36 mouse cellular contexts compared by ENCODE assay signal in the genomic region with DNA sequence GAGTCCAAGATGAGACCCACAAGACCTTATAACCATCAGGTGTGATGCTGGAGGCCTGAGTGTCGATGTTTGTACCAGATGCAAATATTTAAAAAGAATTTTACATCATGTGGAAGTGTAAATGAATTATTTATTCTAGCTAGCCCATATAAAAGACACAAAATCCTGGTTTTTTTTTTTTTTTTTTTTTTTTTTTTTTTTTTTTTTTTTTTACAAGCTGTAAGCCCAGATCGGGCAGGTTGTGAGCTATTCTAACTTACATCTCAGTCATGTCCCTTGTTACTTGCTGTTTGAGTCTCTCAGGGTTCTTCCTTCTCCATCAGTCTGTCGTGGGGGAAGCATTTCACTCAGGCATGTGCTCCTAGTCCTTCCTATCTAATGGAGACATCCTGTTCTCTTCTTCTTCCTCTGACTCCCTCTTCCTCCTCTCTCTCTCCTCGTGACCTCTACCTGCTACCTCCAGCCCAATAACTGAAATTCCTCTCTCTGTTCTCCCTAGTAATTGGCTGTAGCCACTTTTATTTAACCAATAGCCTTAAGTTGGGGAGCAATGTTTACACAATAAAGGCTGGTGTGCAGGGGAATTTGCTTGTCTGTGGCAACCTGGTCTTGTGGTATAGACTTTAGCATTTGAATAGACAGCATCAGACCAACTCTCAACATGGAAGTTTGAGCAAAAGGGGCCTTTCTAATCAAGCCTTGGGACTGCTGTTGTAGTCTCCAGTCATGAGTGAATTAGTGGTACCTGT. TPM values are rescaled to one million over a fixed set of nuclear protein-coding genes. Genes with fewer than 3 reads are reported as not detected.
DNase-seq lines count a peak whose midpoint lies in the region; ATAC-seq and TF ChIP-seq lines count a peak whose summit lies in the region.
"Had no signal": no experiment of that assay in that cellular context is flagged by ENCODE, and none has a peak within 500 bp of the region (broad histone marks: within the 10 kb centered on the region; RNA-seq: fewer than 3 reads in every experiment).

No protein-coding gene starts in this region.

- no peaks in the 10 kb centered on the region for H3K4me1 ChIP-seq in intestine, embryonic 16.5 days (ENCODE audit: control insufficient read depth, insufficient read depth, low read length)
- no peaks in the 10 kb centered on the region for H3K4me1 ChIP-seq in intestine, postnatal 0 days (replicated peaks; ENCODE audit: control insufficient read depth, insufficient read depth, low read length)
- H3K4me1 ChIP-seq in ES-E14 (ENCODE audit: control insufficient read depth in 2 of 2, insufficient read depth in 2 of 2, low read length in 2 of 2, poor library complexity in 1 of 2) = peaks cover 4 to 6% of the 10 kb centered on the region in 2 experiments
- H3K4me1 ChIP-seq in midbrain, embryonic 13.5 days (replicated peaks) = no peaks in the 10 kb centered on the region
- H3K4me1 ChIP-seq: embryonic facial prominence, embryonic 12.5 days; embryonic facial prominence, embryonic 15.5 days; heart, embryonic 13.5 days had no signal

- H3K27me3 ChIP-seq in intestine, embryonic 16.5 days (replicated peaks; ENCODE audit: control insufficient read depth, insufficient read depth, low read length) = no peaks in the 10 kb centered on the region
- H3K27me3 ChIP-seq in intestine, postnatal 0 days (replicated peaks; ENCODE audit: control insufficient read depth, insufficient read depth, low read length) = no peaks in the 10 kb centered on the region
- H3K27me3 ChIP-seq in midbrain, embryonic 13.5 days = no peaks in the 10 kb centered on the region
- H3K27me3 ChIP-seq: embryonic facial prominence, embryonic 12.5 days; embryonic facial prominence, embryonic 15.5 days; heart, embryonic 13.5 days; Patski had no signal

- no peak overlapping the region for H3K27ac ChIP-seq in intestine, embryonic 16.5 days (ENCODE audit: low read length)
- no peak overlapping the region for H3K27ac ChIP-seq in intestine, postnatal 0 days (ENCODE audit: low read depth, low read length)
- no peak overlapping the region for H3K27ac ChIP-seq in ES-E14 (ENCODE audit: insufficient read depth, low read depth, low read length, poor library complexity, severe bottlenecking)
- H3K27ac ChIP-seq in midbrain, embryonic 13.5 days = no peak overlapping the region
- H3K27ac ChIP-seq: embryonic facial prominence, embryonic 12.5 days; embryonic facial prominence, embryonic 15.5 days; gastrocnemius, adult 2 months; heart, embryonic 13.5 days; hindbrain, embryonic 14.5 days; hindbrain, postnatal 0 days had no signal

- H3K36me3 ChIP-seq in intestine, embryonic 16.5 days (ENCODE audit: control insufficient read depth, insufficient read depth, low read length) = no peaks in the 10 kb centered on the region
- no peaks in the 10 kb centered on the region for H3K36me3 ChIP-seq in intestine, postnatal 0 days (ENCODE audit: control insufficient read depth, insufficient read depth)
- H3K36me3 ChIP-seq in ES-E14 (ENCODE audit: control insufficient read depth, insufficient read depth, low read length, poor library complexity, severe bottlenecking) = no peaks in the 10 kb centered on the region
- no peaks in the 10 kb centered on the region for H3K36me3 ChIP-seq in midbrain, embryonic 13.5 days
- H3K36me3 ChIP-seq: embryonic facial prominence, embryonic 12.5 days; embryonic facial prominence, embryonic 15.5 days; heart, embryonic 13.5 days had no signal

- DNase-seq in ES-E14 (ENCODE audit: low read depth, low spot score) = peak; percentile 40
- DNase-seq in ZHBTc4 (ENCODE audit: low read depth, low spot score) = peak; percentile 68
- DNase-seq in kidney, adult 11 months = no peak
- DNase-seq in left cerebral cortex, adult 18-20 months (ENCODE audit: low spot score in 2 of 2) = no peak
- DNase-seq: adrenal gland, adult 8-10 months; adrenal gland, postnatal 25 days; B cell, adult 2 months; cerebellum, adult 18-20 months; cerebellum, adult 9-10 months; cerebellum, postnatal 25 days; forebrain, postnatal 0 days; gastrocnemius, adult 2 months; gastrocnemius, postnatal 14 days; heart, adult 18-20 months; heart, postnatal 14 days; heart, postnatal 4 days; kidney, adult 18-20 months had no signal

- TF ChIP-seq CTCF in intestine, postnatal 0 days (IDR thresholded peaks at IDR 0.05; ENCODE audit: low read depth) = no peak

- in situ Hi-C loops in ES-E14 (cut with MboI; ENCODE audit: low sequenced_read_pairs in 2 of 2, unreplicated experiment in 2 of 2) = no loop called here

- 73% methylated on average over 4 of the region's 4 CpGs for WGBS in intestine, embryonic 16.5 days
- WGBS in intestine, postnatal 0 days = 60% methylated on average over 4 of the region's 4 CpGs
- 72% methylated on average over 4 of the region's 4 CpGs for WGBS in midbrain, embryonic 13.5 days

- H3K4me2 ChIP-seq in intestine, embryonic 16.5 days (ENCODE audit: low read depth, low read length) = no peak overlapping the region
- no peak overlapping the region for H3K4me2 ChIP-seq in intestine, postnatal 0 days (replicated peaks; ENCODE audit: low read depth)
- no peak overlapping the region for H3K4me2 ChIP-seq in midbrain, embryonic 13.5 days (replicated peaks)
- H3K4me2 ChIP-seq: embryonic facial prominence, embryonic 12.5 days; embryonic facial prominence, embryonic 15.5 days; heart, embryonic 13.5 days; hindbrain, embryonic 14.5 days had no signal

- H3K9ac ChIP-seq in intestine, embryonic 16.5 days (ENCODE audit: low read depth, low read length) = no peak overlapping the region
- H3K9ac ChIP-seq in intestine, postnatal 0 days (ENCODE audit: low read depth, low read length) = no peak overlapping the region
- no peak overlapping the region for H3K9ac ChIP-seq in ES-E14 (ENCODE audit: insufficient read depth, low read depth, low read length, poor library complexity, severe bottlenecking)
- H3K9ac ChIP-seq in midbrain, embryonic 13.5 days (replicated peaks) = no peak overlapping the region
- H3K9ac ChIP-seq: embryonic facial prominence, embryonic 12.5 days; embryonic facial prominence, embryonic 15.5 days; forebrain, postnatal 0 days; heart, embryonic 13.5 days; hindbrain, embryonic 14.5 days had no signal

- ATAC-seq in intestine, embryonic 16.5 days = peak; percentile 55
- ATAC-seq in intestine, postnatal 0 days = no peak
- no peak for ATAC-seq in midbrain, embryonic 13.5 days
- ATAC-seq: activated CD4-positive, CD25-positive, alpha-beta regulatory T cell, adult 4 months; forebrain, embryonic 14.5 days; forebrain, postnatal 0 days; hindbrain, postnatal 0 days; inflammation-experienced regulatory T-cells, adult 6 months; Patski had no signal

- peaks cover 4% of the 10 kb centered on the region; the same call in 1 of the 2 replicates for H3K9me3 ChIP-seq in intestine, embryonic 16.5 days (ENCODE audit: control insufficient read depth, low read length)
- no peaks in the 10 kb centered on the region for H3K9me3 ChIP-seq in intestine, postnatal 0 days (ENCODE audit: control insufficient read depth)
- H3K9me3 ChIP-seq in ES-E14 (ENCODE audit: control insufficient read depth, insufficient read depth, low read depth, low read length) = no peaks in the 10 kb centered on the region
- H3K9me3 ChIP-seq in midbrain, embryonic 13.5 days = 0 out of 2 replicates have a peak, but pooled peaks cover 2% of the 10 kb centered on the region
- H3K9me3 ChIP-seq: embryonic facial prominence, embryonic 12.5 days; embryonic facial prominence, embryonic 15.5 days had no signal

- H3K4me3 ChIP-seq in intestine, embryonic 16.5 days (ENCODE audit: low read length) = no peak overlapping the region
- no peak overlapping the region for H3K4me3 ChIP-seq in intestine, postnatal 0 days (ENCODE audit: low read depth, low read length)
- H3K4me3 ChIP-seq in ES-E14 (ENCODE audit: insufficient read depth in 1 of 2, low read depth in 1 of 2, low read length in 2 of 2, poor library complexity in 1 of 2, severe bottlenecking in 1 of 2) = no peak overlapping the region
- no peak overlapping the region for H3K4me3 ChIP-seq in midbrain, embryonic 13.5 days (replicated peaks)
- H3K4me3 ChIP-seq: embryonic facial prominence, embryonic 12.5 days; embryonic facial prominence, embryonic 15.5 days; gastrocnemius, adult 2 months; heart, embryonic 13.5 days had no signal

TF ChIP-seq in ES-E14, 5 proteins besides CTCF, POLR2A, EP300 and RAD21:
- TF ChIP-seq ZNF384 (IDR thresholded peaks at IDR 0.05; ENCODE audit: low read depth, low read length) (peak; percentile 93), MAFK (IDR thresholded peaks at IDR 0.05; ENCODE audit: insufficient read depth, low read depth, low read length) (no peak), CHD2 (IDR thresholded peaks at IDR 0.05; ENCODE audit: low read depth, low read length) (no peak)

RNA-seq across cellular contexts. Expression of gene Gm5426, which starts 29.3 kb away (rescaled TPM):
- polyA plus RNA-seq in intestine, embryonic 16.5 days (2015; fragmentation: Nextera tagmentation; extraction: Ambion mirVana) = not detected in 2 replicates
- not detected in 2 replicates for polyA plus RNA-seq in intestine, postnatal 0 days (2015; fragmentation: Nextera tagmentation; extraction: Ambion mirVana)
- not detected in 2 replicates for total RNA-seq in ES-E14 (2012; rRNA removed)
- total RNA-seq in left cerebral cortex, adult 18-20 months (2021) = not detected
- not detected in 2 replicates for polyA plus RNA-seq in midbrain, embryonic 13.5 days (2015; fragmentation: Nextera tagmentation; extraction: Ambion mirVana)
- total RNA-seq: adrenal gland, adult 8-10 months; adrenal gland, postnatal 25 days; common myeloid progenitor, adult 5-6 weeks; forebrain, postnatal 0 days; gastrocnemius, adult 2 months; gastrocnemius, postnatal 14 days; gastrocnemius, postnatal 4 days; heart, adult 18-20 months; heart, postnatal 14 days; heart, postnatal 4 days; hindbrain, postnatal 0 days had no signal
- polyA plus RNA-seq: brain, embryonic 14.5 days; embryonic facial prominence, embryonic 12.5 days; embryonic facial prominence, embryonic 15.5 days; forebrain, embryonic 11.5 days; forebrain, embryonic 14.5 days; forebrain, postnatal 0 days; frontal cortex, adult 2 months; heart, embryonic 13.5 days; heart, embryonic 16.5 days; hindbrain, embryonic 11.5 days; hindbrain, embryonic 14.5 days; hindbrain, postnatal 0 days; Patski had no signal

Comparison
In these comparisons a context has a peak if more than half of its experiments do, and no peak if none do; other contexts are left out.
1. DNase-seq: peak in ES-E14 (single experiment) and ZHBTc4 (single experiment); none in kidney, adult 11 months (single experiment) and left cerebral cortex, adult 18-20 months (0 of 2).